Mouse (Mus musculus): ENCODE results near the gene Naga. TPM values are rescaled to one million over a fixed set of nuclear protein-coding genes. Genes with fewer than 3 reads are reported as not detected.

Naga gene
- polyA plus RNA-seq, 3 experiments from 2014 or later = 40.7 to 74.7 (median 50.9) TPM

DNA sequence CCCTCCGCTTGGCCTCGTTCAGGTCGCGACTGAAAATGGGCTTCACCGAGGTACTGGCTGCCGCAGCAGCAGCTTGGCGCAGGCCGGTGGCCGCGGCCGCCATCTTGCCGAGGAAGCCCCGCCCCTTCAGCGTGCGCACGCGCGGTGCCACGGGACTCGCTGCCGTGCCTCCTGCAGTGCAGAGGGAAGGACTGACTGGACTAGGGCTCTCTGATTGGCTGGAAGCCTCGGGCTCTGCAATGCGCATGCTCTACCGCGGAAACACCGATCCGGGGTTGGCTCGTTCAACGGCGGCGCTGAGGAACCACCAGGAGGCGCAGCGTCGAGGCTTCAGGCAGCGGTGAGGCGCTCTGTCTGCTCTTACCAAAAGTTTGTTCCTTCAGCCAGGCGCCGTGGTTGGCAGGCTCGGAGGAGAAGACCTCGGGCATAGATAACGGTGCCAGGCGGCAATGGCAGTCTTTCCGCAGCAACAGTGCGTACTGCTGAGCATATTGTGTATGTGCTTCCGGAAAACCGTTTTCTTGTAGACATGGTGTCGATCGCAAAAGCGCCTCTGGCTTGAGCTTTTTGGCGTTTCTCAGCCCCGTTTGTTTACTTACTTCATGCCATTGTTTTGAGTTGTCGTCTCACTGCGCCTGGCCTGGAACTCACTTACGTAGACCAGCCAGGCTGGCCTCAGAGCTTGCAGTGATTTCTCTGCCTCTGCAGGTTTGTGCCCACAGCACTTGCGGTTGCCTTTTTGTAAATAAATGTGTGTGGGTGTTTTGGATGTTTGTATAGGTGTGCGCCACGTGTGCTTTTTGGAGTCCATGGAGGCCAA is 15.6 kb upstream of the Naga start, which contains the start of gene Ndufa6:
Gene Ndufa6 (minus strand): TSS at position 197 of the 820 bp plus-strand sequence.
- ATAC-seq = peak; percentile 98

DNA sequence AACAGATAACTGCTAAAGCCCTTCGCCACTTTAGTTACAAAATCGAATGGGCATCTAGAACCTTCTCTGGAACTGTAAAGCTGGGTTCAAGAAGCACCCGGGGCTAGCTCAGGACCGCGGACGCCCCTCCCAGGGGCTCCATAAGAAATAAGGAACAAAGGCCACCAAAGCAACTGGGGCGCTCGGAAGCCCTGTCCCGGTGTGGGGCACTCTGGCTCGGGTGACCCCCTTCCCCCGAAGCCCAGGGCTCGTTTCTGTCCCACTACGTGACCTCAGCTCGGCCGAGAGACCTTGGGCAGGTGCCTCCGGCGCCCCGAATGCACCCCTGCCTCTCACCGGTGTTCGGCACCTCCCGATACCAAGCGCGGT is 15.0 kb upstream of the Naga start:
- ATAC-seq = no peak

DNA sequence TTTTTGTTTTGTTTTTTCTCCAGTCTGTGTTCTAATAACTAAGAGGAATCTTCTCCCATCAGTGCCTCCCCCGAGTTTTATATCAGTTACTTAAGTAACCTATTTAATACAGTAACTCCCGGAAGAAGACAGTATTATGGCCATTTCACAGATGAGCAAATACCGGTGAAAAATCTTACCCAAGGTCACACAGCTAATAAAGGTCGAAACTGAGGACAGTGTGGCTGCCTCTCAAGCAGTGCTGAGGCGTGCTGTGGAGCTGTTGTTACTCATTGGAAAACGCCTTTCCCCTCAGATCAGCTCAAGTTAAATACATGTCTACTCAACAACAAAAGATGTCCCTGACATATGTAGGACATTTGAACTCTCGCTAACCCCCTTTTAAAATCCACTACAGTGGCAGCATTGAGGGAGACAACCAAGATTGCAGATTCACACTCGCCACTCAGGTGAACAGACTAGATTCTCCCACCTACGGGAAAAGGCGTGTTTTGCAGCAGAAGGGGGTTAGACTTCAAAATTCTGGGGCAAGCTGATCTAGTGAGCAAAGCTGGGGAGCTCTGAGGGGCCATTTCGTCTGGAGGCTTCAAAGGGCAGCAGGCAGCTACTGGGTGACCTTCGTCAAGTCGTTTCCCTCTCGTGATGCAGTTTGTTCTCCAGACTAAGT is 14.5 kb upstream of the Naga start:
- ATAC-seq = no peak

DNA sequence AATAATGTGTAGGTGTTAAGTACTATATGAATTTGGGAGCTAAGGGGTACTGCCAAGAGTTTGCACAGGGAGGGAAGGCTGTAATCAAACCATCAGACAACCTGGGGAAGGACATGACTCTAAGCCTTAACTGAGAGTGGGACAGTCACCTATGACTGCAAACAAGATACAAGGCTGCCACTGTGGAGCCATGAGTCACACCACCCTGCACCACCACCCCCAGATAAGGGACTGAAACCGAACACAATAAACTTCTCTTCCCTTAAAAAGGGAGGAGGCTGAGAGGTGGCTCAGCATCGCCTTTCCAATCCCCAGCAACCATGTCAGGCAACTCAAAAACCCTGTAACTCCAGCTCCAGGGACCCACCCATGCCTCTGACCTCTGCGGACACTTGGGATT is 12.8 kb upstream of the Naga start:
- no peak for ATAC-seq

DNA sequence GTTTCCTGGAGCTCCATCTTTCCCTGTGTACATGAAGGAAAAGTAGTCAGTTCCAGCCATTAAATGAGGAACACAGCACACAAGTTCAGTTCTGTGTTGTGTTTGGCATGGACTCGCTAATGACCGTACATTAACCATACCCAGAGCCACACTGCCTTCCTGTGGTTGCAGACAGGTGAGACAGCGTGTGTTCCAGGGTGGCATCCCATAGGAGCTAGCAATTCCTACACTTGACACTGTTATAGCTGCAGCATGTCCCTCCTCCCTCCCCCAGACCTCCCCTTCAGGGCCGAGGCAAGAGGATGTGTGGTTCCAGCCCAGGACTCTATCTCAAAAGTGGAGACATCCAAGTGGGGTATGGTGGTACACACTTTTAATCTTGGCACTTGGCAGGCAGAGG is 11.6 kb upstream of the Naga start:
- ATAC-seq = no peak

DNA sequence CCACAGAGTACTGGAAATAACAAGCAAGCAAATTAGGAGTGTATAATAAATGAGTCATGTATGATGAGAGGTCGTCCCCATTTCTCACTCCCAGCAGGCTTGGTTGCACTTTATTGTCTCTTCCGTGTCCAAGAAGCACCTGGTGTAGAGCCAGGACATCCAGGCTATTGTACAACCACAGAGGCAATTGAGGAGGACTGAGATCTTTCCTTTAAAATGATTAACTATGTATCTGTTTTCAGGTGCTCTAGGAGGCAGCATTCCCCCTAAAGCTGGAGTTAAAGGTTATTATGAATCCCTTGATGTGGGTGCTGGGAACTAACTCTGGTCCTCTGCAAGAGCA is 10.2 kb upstream of the Naga start:
- no peak for ATAC-seq

DNA sequence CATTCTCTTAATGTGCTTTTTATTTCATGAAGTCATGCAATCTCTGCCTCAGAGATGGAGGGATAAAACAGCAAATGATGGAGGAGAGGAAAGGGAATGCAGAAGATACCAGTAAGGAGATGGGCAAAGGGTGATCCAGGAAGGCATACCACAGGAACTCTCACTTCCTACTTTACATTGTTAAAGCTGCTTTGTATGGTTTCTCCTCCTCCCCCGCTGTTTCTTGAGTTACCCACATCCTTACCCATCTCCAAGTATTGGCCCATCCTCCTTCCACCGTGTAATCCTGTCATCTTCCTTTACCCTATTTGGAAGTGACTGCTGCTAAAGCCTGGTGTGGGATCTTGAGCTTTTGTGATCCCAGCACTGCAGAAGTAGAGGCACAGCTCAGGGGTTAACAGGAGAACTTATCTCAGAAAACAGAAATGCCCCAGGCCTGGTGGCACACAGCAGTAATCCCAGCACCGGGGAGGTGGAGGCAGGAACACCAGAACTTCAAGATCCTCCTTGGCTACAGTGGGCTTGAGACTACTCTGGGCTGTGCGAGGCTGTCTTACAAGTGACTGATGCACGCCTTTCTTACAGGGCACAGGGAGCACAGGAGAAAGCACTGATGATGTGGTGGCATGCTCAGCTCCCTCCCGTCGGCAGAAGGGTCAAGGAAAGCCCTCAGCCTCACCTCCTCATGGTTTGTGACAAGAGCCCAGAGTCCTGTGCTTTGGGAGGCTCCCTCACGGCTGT is 9.7 kb upstream of the Naga start:
- no peak for ATAC-seq

DNA sequence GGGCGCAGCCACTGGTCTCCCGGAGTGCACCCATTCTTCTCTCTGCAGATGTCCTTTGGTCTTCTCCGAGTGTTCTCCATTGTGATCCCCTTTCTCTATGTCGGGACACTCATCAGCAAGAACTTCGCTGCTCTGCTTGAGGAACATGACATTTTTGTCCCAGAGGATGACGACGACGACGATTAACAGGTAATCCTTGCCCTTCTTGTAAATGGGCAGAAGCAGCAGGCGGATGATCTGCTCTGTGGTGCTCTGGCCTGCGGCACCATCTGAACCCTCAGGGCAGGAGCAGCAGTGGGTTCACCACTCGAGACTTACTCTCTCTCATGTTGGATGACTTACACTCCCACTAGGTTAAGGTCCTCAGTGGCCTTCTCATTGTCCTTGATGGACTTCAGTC is 9.1 kb upstream of the Naga start:
- ATAC-seq = no peak

DNA sequence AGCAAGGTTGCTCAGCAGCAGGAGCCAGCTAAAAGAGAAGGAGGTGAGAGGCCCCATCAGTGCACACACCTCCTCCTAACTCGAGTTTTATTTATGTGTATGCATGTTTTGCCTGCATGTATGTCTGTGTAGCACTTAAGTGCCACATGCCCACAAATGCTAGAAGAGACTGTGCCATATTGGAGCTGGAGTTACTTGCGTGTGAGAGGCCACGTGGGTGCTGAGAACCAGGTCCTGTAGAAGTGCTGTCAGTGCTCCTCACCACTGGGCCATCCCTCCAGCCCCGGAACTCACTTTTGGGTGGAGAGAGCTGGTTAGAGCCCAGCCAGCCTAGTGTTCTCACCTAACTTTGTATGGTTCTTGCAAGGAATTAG is 8.6 kb upstream of the Naga start:
- ATAC-seq = no peak

DNA sequence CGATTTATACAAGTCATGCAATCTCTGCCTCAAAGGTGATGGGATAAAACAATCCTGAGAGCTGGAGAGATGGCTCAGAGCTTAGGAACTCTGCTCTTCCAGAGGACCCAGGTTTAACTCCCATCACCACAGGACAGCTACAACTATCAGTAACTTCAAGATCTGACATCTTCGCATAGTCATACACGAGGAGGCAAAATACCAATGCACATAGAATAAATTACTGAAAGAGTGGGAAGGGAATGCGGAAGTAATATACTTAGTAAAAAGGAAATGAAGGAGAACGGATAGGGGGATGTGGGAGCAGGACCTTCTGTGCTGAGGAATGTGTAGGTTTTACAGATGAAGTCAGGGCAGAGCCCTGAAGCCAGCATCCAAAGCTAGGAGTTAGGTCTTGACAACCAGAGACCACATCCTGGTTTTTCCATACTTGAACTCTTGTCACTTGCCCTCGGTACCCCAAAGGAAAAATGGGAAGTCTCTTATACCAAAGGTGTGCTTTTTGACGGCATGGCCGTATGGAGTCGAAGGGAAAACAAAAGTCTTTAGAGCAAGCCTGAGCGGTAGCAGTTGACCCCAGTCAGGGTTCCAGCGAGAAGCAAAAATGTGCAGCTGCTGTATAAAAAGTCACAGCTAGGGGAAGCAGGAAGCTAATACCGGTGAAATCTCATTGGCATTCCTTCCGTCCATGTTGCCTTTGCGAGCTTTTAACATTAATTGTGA is 8.0 kb upstream of the Naga start:
- no peak for ATAC-seq

DNA sequence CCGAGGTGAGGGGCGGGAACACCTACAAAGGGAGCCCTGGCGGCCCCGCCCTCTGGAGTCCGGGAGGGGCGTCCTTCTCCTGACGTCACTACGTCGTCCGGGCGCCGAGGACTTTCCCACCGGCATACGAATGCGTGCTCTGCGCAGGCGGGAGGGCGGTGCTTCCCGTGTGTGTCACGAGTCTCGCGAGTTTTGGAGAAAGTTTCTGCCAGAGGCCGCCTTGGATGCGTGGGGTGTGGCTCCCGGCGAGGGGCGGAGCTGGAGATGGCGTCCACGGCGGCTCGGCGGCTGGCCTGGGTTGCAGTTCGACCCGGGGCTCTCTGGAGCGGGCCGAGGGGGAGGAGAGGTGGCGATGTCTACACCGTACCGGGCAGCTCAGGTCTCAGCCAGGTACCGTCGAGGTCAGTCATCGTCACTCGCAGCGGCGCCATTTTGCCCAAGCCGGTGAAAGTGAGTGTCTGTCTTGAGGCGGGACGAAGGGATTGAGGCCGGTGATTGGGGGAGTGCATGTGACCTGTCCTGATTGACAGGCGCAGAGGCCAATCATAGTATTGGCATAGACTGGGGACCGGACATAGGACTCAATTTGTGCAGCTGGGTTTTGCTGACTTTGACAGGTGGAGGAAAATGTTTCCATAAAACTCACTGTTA is 7.2 kb upstream of the Naga start:
- ATAC-seq = peak; percentile 90

DNA sequence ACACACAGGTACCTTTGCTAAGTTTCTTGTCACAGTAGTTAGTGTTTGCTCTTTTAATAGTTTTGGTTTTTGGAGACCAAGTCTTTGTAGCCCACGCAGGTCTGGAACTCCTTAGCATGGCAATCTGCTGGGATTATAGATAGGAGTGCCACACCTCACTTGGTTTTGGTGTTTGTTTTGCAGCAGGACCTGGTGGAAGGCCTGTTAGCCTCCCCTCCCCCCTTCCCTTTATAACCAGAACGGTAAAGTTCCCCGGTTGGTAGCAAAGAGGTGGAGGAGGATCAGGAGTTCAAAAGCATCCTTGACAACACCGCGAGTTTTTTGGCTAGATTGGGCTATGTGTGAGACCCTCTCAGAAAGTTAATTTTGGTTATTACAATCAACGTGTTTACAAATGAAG is 6.2 kb upstream of the Naga start:
- no peak for ATAC-seq

DNA sequence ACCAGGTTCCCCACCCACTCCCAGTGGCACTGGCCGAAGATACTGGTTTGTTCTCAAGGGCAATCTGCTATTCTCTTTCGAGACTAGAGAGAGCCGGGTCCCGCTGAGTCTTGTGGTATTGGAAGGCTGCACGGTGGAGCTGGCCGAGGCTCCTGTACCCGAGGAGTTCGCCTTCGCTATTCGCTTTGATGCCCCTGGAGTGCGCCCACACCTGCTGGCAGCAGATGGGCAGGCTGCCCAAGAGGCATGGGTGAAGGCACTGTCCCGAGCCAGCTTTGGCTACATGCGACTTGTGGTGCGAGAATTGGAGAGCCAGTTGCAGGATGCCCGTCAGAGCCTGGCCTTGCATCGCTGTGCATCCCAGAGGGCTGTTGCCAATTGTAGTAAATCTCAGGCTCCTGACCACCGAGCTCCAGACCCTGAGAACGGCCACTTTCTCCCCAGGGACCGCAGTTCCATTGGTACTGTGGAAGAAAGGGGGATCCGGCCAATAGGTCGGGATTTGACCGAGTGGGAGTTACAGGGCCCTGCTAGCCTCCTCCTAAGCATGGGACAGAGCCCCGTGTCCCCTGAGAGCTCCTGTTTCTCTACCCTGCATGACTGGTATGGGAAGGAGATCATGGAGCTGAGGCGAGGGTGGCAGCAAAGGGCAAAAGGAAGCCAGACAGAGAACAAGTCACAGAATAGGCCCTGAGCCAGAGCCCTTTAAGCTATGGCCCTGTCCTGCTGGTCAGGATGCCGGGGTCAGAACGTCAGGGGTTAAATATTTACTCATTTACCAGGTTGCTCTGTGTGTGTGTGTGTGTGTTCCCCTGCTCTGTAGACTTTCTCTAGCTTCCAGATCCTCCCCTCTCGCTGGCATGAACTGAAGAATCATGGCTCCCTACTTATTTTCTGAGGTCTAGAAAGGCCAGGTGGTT is 4.9 kb upstream of the Naga start:
- ATAC-seq = no peak

DNA sequence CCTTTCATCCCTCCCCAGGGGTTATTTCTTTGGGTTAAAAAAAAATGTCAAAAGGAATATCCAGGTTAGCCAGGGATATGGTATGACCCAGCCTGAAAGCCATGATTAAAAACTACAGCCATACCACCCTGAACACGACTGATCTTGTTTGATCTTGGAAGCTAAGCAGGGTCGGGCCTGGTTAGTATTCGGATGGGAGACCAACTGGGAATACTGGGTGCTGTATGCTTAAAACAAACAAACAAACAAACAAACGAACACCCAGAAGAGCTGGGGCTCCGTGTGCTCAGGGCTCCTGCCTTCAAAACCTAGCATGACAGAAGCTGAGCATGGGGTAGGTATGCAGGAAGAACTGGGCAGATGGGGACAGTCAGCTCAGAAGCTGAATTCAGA is 3.8 kb upstream of the Naga start:
- ATAC-seq = no peak

DNA sequence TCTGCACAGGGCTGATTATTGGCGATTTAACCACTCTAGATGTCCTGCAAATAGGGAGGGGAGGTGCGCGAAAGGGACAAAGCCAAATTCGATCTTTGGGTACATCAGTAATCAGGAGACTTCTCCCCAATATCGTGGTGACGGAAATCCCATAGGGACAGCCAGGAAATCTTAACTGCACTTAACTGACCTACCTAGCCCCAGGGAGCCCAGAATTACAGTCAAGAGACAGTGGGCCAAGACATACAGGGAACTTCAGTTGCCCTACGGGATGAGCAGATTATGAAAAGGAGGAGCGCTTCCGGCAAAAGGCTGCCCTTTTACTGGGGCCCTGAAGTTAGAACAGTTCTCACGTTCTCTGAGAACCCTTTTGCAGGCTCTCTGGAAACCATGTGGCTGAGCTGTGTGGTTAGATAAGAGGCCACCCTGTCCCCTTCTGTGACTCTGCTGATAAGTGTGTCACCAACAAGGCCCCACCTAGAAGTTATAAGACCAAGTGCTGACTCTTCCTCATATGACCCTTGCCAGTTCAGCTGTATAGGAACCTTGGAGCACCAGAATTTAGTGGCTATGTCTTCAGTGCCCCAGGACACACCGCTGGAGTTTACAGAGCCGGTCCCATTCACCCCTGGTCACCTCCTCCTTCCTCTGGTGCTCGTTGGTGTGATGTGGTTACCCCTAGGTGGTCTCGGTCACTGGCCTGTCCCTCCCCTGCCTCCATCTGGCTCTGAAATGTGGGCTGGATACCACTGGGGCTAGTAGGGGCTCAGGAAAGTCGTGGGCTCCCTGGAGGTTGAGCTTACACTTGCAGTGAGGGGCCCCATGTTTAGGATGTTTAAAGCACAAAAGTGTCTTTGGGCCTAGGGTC is 3.2 kb upstream of the Naga start:
- ATAC-seq = no peak

DNA sequence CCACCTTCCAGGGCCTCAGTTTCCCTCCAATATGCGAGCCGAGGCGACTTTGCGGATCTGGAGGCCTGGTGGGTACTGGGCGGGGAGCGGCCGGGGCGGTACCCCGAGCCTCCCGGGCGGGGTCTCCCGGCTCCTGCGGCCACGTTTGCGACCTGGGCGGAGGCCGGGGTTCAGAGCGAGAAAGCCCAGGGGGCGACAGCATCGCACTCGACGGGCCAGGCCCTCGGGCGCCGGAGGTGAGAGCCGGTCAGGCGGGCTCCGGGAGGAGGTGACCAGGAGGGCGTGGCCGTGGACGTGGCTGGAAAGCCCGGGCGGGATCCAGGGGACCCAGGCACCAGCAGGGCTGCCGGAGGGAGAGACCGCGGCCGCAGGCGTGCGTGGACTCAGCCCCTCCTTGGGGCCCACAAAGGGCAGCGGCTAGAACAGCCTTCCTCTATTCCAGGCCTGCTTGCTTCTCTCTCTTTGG is 2.3 kb upstream of the Naga start:
- no peak for ATAC-seq

DNA sequence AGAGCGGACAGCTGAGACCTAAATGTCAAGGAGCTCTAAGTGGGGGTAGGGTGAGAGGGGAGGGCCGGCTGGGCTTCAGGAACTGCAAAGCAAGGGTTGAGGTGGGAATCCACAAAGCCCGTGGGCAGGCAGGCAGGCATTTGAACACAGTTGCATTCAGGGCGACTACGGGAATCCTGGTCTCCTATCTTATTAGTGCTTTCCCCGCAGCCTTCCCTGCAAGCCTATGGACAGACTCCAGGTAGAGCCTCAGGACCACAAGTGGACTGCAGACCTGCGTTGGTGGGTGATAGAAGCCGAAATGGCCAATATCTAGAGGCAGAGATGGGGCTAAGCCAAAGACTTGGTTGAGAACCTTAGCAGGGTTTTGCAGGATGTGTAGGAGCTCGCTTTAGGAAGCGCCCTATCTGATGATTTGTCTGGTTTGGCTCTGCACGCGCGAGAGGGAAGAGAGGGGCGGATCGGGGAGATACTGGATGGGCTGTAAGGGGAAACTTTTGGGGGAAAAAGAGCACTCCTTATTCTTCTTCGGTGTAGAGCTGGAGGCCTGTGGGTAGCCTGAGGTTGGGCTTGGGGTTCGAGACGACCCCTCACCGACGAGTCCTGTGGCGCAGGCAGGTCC is 1.8 kb upstream of the Naga start:
- no peak for ATAC-seq

DNA sequence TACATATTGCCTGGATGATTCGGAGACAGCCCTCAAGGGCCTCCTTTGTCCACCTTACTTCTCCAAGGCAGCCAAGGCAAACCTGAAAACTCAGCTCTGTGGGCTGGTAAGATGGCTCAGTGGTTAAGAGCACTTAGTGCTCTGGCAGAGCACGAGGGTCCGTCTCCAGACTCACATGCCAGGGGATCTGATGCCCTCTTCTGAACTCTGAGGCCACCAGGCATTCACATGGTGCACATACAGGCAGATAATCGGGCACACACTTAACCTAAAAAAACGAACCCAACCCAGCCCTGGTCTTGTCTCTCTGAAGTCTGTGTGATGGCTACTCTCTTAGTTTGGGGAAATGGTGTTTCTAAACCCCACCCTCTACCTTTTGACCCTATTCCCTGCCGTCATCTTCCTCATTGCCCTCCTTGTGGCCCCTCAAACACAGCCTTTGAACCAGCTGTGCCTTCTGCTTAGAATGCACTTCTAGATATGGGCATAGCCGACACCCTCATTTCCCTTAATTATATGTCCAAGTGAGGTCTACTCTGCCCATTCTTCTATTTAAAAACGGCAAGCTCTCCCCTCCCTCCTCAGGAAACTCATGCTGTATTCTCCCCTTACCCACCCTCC is 1.0 kb upstream of the Naga start:
- no peak for ATAC-seq

DNA sequence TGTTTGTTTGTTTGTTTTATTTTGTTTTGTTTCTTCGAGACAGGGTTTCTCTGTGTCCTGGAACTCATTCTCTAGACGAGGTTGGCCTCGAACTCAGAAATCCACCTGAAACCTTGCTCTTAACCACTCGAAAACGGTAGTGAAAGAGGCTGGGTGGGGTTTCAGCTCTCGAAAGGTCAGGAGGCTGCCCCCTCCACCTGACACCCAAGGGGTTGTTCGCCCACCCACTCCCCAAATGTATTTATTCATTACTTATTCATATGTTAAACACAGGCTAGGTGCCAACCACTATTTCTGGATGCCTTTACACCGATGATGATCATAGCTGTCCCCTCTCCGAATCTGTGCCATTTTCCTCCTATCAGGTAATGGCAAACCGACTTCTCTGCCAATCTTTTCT is 425 bp upstream of the Naga start:
- ATAC-seq = no peak
